Mouse (Mus musculus): ENCODE results near the gene Gm45062. TPM values are rescaled to one million over a fixed set of nuclear protein-coding genes. Genes with fewer than 3 reads are reported as not detected.

The Gm45062 gene
- under 1 TPM in 1 of 2 experiments, not detected in 1; 0.38 TPM for total RNA-seq (2021)
- long read RNA-seq, experiment 1: 0 reads
- long read RNA-seq, experiment 2, partial matches to known transcripts: 0 of 1 reads
- long read RNA-seq, experiment 2, other reads (novel, unspliced or antisense): 1 of 1 reads

GRCm38 (mm10) chr6:8259004-8259666 lies at the start of gene Gm45062, which contains the start of the genes Rpa3 and Umad1:
Gene Gm45062 (plus strand): TSS chr6:8259450.
Gene Rpa3 (minus strand): TSS chr6:8259173.
Gene Umad1 (plus strand): TSS chr6:8259288.
- DNase-seq (ENCODE audit: low spot score): peak; percentile 98

GRCm38 (mm10) chr6:8209866-8210186 lies 49.4 kb upstream of the Gm45062 start:
- DNase-seq (ENCODE audit: low spot score): no peak

- no peak for DNase-seq (ENCODE audit: low spot score)
Measured at GRCm38 (mm10) chr6:8210661-8211060, 48.6 kb upstream of the Gm45062 start.

GRCm38 (mm10) chr6:8227035-8227434 lies 32.2 kb upstream of the Gm45062 start:
- DNase-seq (ENCODE audit: low spot score): no peak

GRCm38 (mm10) chr6:8228596-8228995 lies 30.7 kb upstream of the Gm45062 start:
- DNase-seq (ENCODE audit: low spot score): no peak

GRCm38 (mm10) chr6:8258316-8258715 lies 934 bp upstream of the Gm45062 start:
- DNase-seq (ENCODE audit: low spot score): no peak

- peak; percentile 8 for DNase-seq (ENCODE audit: low spot score)
Measured at GRCm38 (mm10) chr6:8259667-8260044, 406 bp downstream of the Gm45062 start.

GRCm38 (mm10) chr6:8271047-8271446 lies 11.8 kb downstream of the Gm45062 start:
- DNase-seq (ENCODE audit: low spot score): no peak

- DNase-seq (ENCODE audit: low spot score): peak; percentile 49
Measured at GRCm38 (mm10) chr6:8274387-8275054, 15.3 kb downstream of the Gm45062 start.

- peak; percentile 78 for DNase-seq (ENCODE audit: low spot score)
Measured at GRCm38 (mm10) chr6:8275098-8275497, 15.8 kb downstream of the Gm45062 start.

- DNase-seq (ENCODE audit: low spot score): no peak
Measured at GRCm38 (mm10) chr6:8276431-8276830, 17.2 kb downstream of the Gm45062 start.

GRCm38 (mm10) chr6:8278426-8279002 lies 19.3 kb downstream of the Gm45062 start:
- DNase-seq (ENCODE audit: low spot score): no peak

- DNase-seq (ENCODE audit: low spot score): no peak
Measured at GRCm38 (mm10) chr6:8283255-8283654, 24.0 kb downstream of the Gm45062 start.

- DNase-seq (ENCODE audit: low spot score): no peak
Measured at GRCm38 (mm10) chr6:8285401-8285960, 26.2 kb downstream of the Gm45062 start.

GRCm38 (mm10) chr6:8286146-8286545 lies 26.9 kb downstream of the Gm45062 start:
- no peak for DNase-seq (ENCODE audit: low spot score)

- DNase-seq (ENCODE audit: low spot score): no peak
Measured at GRCm38 (mm10) chr6:8288755-8289580, 29.7 kb downstream of the Gm45062 start.

- DNase-seq (ENCODE audit: low spot score): no peak
Measured at GRCm38 (mm10) chr6:8294048-8294784, 35.0 kb downstream of the Gm45062 start.

GRCm38 (mm10) chr6:8299066-8299863 lies 40.0 kb downstream of the Gm45062 start:
- DNase-seq (ENCODE audit: low spot score): no peak

- no peak for DNase-seq (ENCODE audit: low spot score)
Measured at GRCm38 (mm10) chr6:8307878-8308775, 48.9 kb downstream of the Gm45062 start.

Measured in gastrocnemius, adult 18-20 months (tissue).